Mouse (Mus musculus): ENCODE data around the gene Sbpl. TPM values are rescaled to one million over a fixed set of nuclear protein-coding genes. Genes with fewer than 3 reads are reported as not detected.
A peak's percentile ranks its signal among the peaks of the same experiment; 100 is the strongest.

Gene Sbpl
- polyA plus RNA-seq (2015; fragmentation: Nextera tagmentation; extraction: Ambion mirVana) = not detected in 2 replicates

DNA sequence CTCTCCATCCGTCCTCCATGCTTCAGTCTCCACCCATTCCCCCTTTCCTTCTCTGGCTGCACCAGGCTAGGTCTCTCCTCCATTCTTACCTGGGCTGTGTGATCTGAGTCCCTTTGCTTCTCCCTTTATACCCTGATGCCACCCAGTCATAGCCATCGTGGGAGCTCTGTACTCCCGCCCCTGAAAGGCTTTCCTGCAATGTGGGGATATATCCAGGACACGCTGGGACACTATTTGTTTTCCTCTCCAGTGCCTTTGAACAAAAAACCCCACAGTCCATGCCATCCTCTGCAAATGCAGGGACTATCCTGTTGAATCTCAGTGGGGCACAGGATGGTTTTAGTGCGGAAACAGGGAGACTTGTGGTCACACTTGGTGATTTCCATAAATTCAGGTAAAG lies at the start of gene Sbpl:
Gene Sbpl, minus strand, starts transcription at position 101 of the 400 bp plus-strand sequence.
- H3K9ac ChIP-seq = no peak within 1 kb of the TSS
- ATAC-seq (ENCODE audit: low FRiP score, low read depth) = no peak
- H3K4me3 ChIP-seq = no peak within 1 kb of the TSS
- WGBS = 80% methylated on average over 5 of the region's 5 CpGs
- no peak within 1 kb of the TSS for H3K4me2 ChIP-seq (replicated peaks)
- no peaks in the 10 kb centered on the region for H3K27me3 ChIP-seq
- H3K36me3 ChIP-seq = no peaks in the 10 kb centered on the region
- H3K9me3 ChIP-seq = no peaks in the 10 kb centered on the region
- 0 out of 2 replicates have a peak, but pooled peaks cover 4% of the 10 kb centered on the region for H3K4me1 ChIP-seq
- no peak within 1 kb of the TSS for H3K27ac ChIP-seq

DNA sequence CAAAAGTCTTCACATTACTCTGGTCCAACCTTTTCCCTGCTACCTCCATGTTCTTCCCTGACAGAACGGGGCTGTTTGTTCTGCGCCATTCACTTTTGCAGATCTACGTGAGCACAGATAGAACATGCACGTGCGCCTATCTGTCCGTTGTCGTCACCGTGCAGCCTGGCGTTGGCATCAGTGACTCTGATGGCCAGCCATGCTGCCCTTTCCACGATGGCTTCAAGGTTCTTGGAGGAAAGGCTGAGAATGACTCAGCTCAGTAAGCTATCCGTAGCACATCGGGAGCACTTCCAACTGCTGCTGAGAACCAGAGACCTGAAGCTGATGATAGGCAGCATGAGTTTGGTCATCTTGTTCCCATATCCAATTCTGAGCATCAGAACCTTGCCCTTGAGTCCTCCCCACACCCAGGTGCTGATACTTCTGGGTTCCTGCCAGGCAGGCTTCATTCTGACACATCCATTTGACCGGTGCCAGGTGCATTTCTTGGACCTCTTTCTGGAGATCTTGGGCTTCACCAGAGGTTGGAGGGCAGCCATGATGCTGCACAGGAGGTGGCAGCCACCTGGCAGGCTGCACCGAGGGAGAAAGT lies 49.1 kb upstream of the Sbpl start:
- no peak for ATAC-seq (ENCODE audit: low FRiP score, low read depth)
- Histone ChIP-seq H3K4me2 (replicated peaks) (no peak overlapping the region), H3K9me3 (peaks cover 4% of the 10 kb centered on the region; the same call in 1 of the 2 replicates), H3K27me3 (no peaks in the 10 kb centered on the region), H3K4me1 (no peaks in the 10 kb centered on the region), H3K36me3 (no peaks in the 10 kb centered on the region), H3K4me3 (no peak overlapping the region), H3K27ac (no peak overlapping the region), H3K9ac (no peak overlapping the region)
- WGBS = 91% methylated on average over 14 of the region's 14 CpGs

DNA sequence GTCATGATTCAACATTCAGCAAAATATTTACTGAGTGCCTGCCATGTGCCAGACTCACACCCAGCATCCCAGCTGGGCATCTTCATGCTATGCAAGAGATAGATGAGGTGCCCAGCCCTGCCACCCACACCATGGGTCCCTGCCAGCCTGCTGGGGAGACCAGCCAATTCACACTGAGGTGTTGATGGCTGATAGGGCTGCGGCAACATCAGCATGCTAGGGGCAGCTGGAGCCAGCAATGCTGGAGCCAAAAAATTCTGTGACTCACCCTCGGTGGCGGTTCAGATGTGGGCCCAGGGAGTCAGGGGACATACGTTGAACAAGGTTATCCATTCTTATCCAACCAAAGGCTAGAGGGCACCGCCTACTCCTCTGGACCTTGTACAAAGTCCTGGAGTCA lies 45.3 kb upstream of the Sbpl start:
- peaks cover 4% of the 10 kb centered on the region; the same call in 1 of the 2 replicates for H3K9me3 ChIP-seq
- peaks cover 4% of the 10 kb centered on the region; the same call in 1 of the 2 replicates for H3K27me3 ChIP-seq
- no peak overlapping the region for H3K9ac ChIP-seq
- H3K4me1 ChIP-seq = no peaks in the 10 kb centered on the region
- 35% methylated on average over 5 of the region's 5 CpGs for WGBS
- no peak overlapping the region for H3K4me2 ChIP-seq (replicated peaks)
- H3K27ac ChIP-seq = no peak overlapping the region
- H3K36me3 ChIP-seq = no peaks in the 10 kb centered on the region
- ATAC-seq (ENCODE audit: low FRiP score, low read depth) = no peak
- no peak overlapping the region for H3K4me3 ChIP-seq

DNA sequence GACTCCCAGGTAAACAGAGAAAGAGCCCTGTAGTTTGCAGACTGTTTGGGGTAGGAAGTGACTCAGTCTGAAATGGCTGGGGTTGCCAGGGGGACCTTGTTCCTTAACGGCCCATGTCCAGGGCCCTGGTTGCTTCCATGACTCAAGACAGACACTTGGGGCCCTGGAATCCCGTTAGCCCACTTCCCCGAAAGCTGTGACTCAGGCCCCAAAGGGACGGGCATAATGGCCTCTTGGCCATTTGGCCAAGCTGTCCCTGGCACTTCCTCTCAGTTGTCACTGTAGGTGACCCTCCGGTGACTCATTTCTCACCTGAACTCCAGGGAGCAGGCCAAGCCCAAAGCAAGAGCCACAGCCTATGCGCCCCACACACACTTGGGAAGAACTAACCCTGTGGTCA lies 43.3 kb upstream of the Sbpl start:
- no peak overlapping the region for H3K4me3 ChIP-seq
- ATAC-seq (ENCODE audit: low FRiP score, low read depth) = no peak
- 41% methylated on average over 6 of the region's 6 CpGs for WGBS
- no peaks in the 10 kb centered on the region for H3K36me3 ChIP-seq
- no peak overlapping the region for H3K9ac ChIP-seq
- no peak overlapping the region for H3K27ac ChIP-seq
- no peaks in the 10 kb centered on the region for H3K9me3 ChIP-seq
- peaks cover 4% of the 10 kb centered on the region; the same call in 1 of the 2 replicates for H3K4me1 ChIP-seq
- H3K27me3 ChIP-seq = peaks cover 4% of the 10 kb centered on the region; the same call in 1 of the 2 replicates
- no peak overlapping the region for H3K4me2 ChIP-seq (replicated peaks)

DNA sequence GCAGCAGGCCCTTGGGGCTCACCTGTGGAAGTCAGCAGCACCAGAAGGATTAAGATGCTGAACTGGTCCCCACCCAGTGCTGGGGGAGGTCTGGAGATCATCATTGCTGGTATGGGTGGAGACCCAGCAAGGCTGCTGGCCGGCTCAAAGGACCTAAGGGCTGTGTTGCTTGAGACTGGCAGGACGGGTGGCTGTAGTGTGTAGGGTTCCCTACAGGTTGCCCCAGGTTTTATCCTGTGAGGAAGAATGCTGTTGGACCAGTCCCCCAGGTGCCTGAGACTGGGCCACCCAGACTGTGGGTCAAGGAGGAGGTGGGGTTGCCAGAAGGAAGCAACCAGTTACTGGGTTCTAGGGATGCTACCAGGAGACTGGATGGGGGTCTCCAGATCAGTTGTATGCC lies 42.8 kb upstream of the Sbpl start, which contains the start of gene Prss22:
Gene Prss22, minus strand, starts transcription at position 200 of the 400 bp plus-strand sequence.
- ATAC-seq (ENCODE audit: low FRiP score, low read depth) = peak; percentile 9; the same call in 1 of the 2 replicates
- no peak within 1 kb of the TSS for H3K4me2 ChIP-seq (replicated peaks)
- peaks cover 4% of the 10 kb centered on the region; the same call in 1 of the 2 replicates for H3K27me3 ChIP-seq
- 63% methylated on average over 2 of the region's 2 CpGs for WGBS
- no peak within 1 kb of the TSS for H3K4me3 ChIP-seq
- H3K36me3 ChIP-seq = no peaks in the 10 kb centered on the region
- H3K4me1 ChIP-seq = peaks cover 4% of the 10 kb centered on the region; the same call in 1 of the 2 replicates
- no peaks in the 10 kb centered on the region for H3K9me3 ChIP-seq
- H3K27ac ChIP-seq = no peak within 1 kb of the TSS
- no peak within 1 kb of the TSS for H3K9ac ChIP-seq

GRCm38 (mm10) chr17:23995421-23995820 lies 40.3 kb upstream of the Sbpl start:
- Histone ChIP-seq H3K9ac (no peak overlapping the region), H3K27ac (no peak overlapping the region), H3K36me3 (no peaks in the 10 kb centered on the region), H3K27me3 (peaks cover 4% of the 10 kb centered on the region; the same call in 1 of the 2 replicates), H3K4me2 (replicated peaks) (no peak overlapping the region), H3K9me3 (no peaks in the 10 kb centered on the region), H3K4me3 (no peak overlapping the region), H3K4me1 (peaks cover 4% of the 10 kb centered on the region; the same call in 1 of the 2 replicates)
- WGBS = 33% methylated on average over 1 of the region's 1 CpGs
- ATAC-seq (ENCODE audit: low FRiP score, low read depth) = no peak

- Histone ChIP-seq H3K9ac (no peak overlapping the region), H3K9me3 (no peaks in the 10 kb centered on the region)
- WGBS = 77% methylated on average over 7 of the region's 7 CpGs
Measured at GRCm38 (mm10) chr17:23994667-23995066, 39.6 kb upstream of the Sbpl start.

DNA sequence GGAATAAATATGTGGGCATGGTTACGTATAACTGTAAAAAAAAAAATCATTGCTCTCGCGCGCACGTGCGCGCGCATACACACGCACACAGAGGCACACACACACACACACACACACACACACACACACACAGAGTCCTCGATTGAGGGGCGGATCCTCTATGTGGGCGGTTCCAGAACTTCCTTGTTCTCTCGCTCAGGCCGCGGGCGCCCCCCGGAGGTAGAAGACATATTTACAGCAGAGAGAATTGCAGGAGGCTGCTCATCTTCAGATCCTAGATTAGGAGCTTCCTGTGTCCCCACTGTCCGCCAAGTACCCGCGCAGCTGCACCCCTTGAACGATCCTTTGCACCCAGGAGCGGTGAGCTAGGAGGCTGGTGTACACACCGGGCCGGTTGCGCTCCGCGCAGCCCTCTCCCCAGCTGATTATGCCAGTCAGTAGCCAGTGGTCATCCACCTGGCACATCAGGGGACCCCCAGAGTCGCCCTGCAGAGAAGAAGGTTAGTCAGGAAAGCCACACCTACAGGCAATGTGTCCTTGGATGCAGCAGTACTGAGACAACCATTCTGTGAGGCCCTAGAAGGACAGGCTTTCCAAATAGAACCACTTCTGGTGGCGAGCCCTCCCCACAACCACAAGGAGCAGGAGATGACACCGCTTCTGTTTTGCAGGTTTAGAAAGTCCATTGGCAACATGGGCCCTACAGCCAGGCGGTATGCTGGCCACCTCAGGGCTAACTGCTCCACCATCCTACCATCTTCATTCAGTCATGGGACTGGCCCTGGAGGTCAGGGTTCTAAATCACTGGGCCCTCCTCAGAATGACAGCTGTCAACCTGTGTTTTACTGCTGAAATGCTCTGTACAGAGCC lies 38.7 kb upstream of the Sbpl start:
- H3K4me3 ChIP-seq = peak overlapping the region; percentile 34
- peak; percentile 61 for ATAC-seq (ENCODE audit: low FRiP score, low read depth)
- no peak overlapping the region for H3K27ac ChIP-seq
- H3K9me3 ChIP-seq = no peaks in the 10 kb centered on the region
- H3K36me3 ChIP-seq = no peaks in the 10 kb centered on the region
- WGBS = 10% methylated on average over 31 of the region's 31 CpGs
- peak overlapping the region; percentile 67 for H3K4me2 ChIP-seq (replicated peaks)
- peak overlapping the region; percentile 65 for H3K9ac ChIP-seq
- peaks cover 4% of the 10 kb centered on the region; the same call in 1 of the 2 replicates for H3K4me1 ChIP-seq
- peaks cover 4% of the 10 kb centered on the region; the same call in 1 of the 2 replicates for H3K27me3 ChIP-seq

More at GRCm38 (mm10) chr17:23994667-23995066, 39.6 kb upstream of the Sbpl start:
- Histone ChIP-seq H3K4me3 (no peak overlapping the region), H3K27me3 (peaks cover 4% of the 10 kb centered on the region; the same call in 1 of the 2 replicates), H3K36me3 (no peaks in the 10 kb centered on the region), H3K4me1 (peaks cover 4% of the 10 kb centered on the region; the same call in 1 of the 2 replicates), H3K4me2 (replicated peaks) (no peak overlapping the region), H3K27ac (no peak overlapping the region)
- ATAC-seq (ENCODE audit: low FRiP score, low read depth) = no peak

DNA sequence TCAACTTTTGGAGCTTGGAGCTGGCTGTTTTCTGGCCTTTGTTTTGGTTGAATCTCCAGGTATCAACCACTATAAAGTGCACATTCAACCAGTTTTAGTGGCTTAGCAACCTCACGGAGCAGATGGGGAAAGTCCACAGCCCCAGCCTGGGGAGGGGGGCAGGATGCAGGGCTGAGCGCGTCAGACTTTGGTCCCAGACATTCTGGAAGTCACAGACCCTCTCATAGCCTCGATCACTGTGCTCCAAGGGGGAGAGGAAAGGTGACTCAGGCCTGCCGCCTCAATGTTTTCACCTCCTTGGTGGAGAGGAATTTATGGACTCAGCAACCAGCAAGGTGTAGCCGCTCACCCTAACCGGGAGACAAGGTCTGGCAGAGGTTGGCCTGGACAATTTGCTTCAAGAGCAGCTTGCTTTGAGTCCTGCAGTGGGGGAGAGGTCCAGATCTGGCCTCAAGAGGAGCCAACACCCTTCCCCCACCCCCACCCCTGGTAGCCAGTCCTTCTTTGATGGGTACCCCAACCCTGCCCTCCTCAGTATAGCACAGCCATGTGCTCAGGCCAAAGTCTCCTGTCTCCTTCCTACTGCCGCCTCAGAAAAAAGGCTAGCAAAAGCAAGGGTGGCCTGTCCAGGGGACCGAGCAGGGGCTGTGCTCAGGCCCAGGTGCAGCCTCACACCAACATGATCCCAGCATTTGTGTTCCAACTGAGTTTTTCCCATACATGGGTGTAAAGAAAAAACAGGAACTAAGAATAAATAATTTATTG lies 37.9 kb upstream of the Sbpl start:
- ATAC-seq (ENCODE audit: low FRiP score, low read depth) = peak; percentile 52; the same call in 1 of the 2 replicates
- no peak overlapping the region; the same call in 1 of the 2 replicates for H3K27ac ChIP-seq
- peaks cover 4% of the 10 kb centered on the region; the same call in 1 of the 2 replicates for H3K27me3 ChIP-seq
- peak overlapping the region; percentile 43; the same call in 1 of the 2 replicates for H3K9ac ChIP-seq
- WGBS = 60% methylated on average over 9 of the region's 9 CpGs
- H3K4me1 ChIP-seq = peaks cover 4% of the 10 kb centered on the region; the same call in 1 of the 2 replicates
- no peaks in the 10 kb centered on the region for H3K9me3 ChIP-seq
- peak overlapping the region; percentile 34 for H3K4me3 ChIP-seq
- H3K36me3 ChIP-seq = no peaks in the 10 kb centered on the region
- peak overlapping the region; percentile 67 for H3K4me2 ChIP-seq (replicated peaks)

GRCm38 (mm10) chr17:23989802-23990201 lies 34.7 kb upstream of the Sbpl start:
- H3K4me2 ChIP-seq (replicated peaks) = no peak overlapping the region
- 45% methylated on average over 2 of the region's 2 CpGs for WGBS
- no peak for ATAC-seq (ENCODE audit: low FRiP score, low read depth)
- H3K4me3 ChIP-seq = no peak overlapping the region
- peaks cover 4% of the 10 kb centered on the region; the same call in 1 of the 2 replicates for H3K4me1 ChIP-seq
- H3K27me3 ChIP-seq = no peaks in the 10 kb centered on the region
- no peaks in the 10 kb centered on the region for H3K36me3 ChIP-seq
- H3K9me3 ChIP-seq = no peaks in the 10 kb centered on the region
- no peak overlapping the region for H3K27ac ChIP-seq
- no peak overlapping the region for H3K9ac ChIP-seq

- no peak overlapping the region for H3K4me3 ChIP-seq
- H3K4me2 ChIP-seq (replicated peaks) = no peak overlapping the region
- no peak for ATAC-seq (ENCODE audit: low FRiP score, low read depth)
- H3K9ac ChIP-seq = no peak overlapping the region
- H3K9me3 ChIP-seq = no peaks in the 10 kb centered on the region
- H3K36me3 ChIP-seq = no peaks in the 10 kb centered on the region
- no peaks in the 10 kb centered on the region for H3K27me3 ChIP-seq
- 83% methylated on average over 1 of the region's 1 CpGs for WGBS
- no peak overlapping the region for H3K27ac ChIP-seq
- H3K4me1 ChIP-seq = no peaks in the 10 kb centered on the region
Measured at GRCm38 (mm10) chr17:23984989-23985388, 29.9 kb upstream of the Sbpl start.

Data from limb, embryonic 13.5 days (tissue).